Comparison of ENCODE assay signal across 26 mouse cellular contexts in the genomic region with DNA sequence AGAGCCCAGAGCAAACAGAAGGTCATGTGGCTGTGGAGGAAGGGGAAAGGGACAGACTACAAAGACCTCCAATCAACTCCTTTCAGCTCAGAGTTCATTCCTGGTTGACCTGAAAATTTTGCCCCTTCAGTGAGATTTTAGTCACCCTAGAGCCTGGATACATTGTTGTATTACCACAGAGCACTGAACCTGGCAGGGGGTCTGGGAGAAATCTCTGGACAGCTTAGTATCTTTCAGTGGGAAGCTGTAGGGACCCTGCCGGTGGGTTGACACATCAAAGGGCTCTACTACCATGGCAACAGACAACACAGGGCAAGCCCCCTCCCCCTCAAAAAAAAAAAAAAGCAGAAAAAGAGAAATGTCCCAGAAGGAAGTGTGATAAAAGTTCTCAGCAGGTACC.
DNase-seq lines count a peak whose midpoint lies in the region; ATAC-seq lines count a peak whose summit lies in the region.
"Had no signal": no experiment of that assay in that cellular context is flagged by ENCODE, and none has a peak within 500 bp of the region (broad histone marks: within the 10 kb centered on the region; RNA-seq: fewer than 3 reads in every experiment).

No protein-coding gene starts in this region.

- no peaks in the 10 kb centered on the region for H3K36me3 ChIP-seq in forebrain, embryonic 10.5 days (replicated peaks)
- no peaks in the 10 kb centered on the region for H3K36me3 ChIP-seq in forebrain, embryonic 15.5 days
- peaks cover 10% of the 10 kb centered on the region; the same call in 1 of the 2 replicates for H3K36me3 ChIP-seq in midbrain, embryonic 15.5 days (replicated peaks)
- H3K36me3 ChIP-seq: heart, embryonic 12.5 days; hindbrain, embryonic 12.5 days; kidney, embryonic 15.5 days; limb, embryonic 13.5 days; liver, embryonic 12.5 days; neural tube, embryonic 12.5 days; stomach, embryonic 15.5 days had no signal

- no peak for ATAC-seq in forebrain, embryonic 15.5 days (replicated peaks)
- ATAC-seq in midbrain, embryonic 15.5 days (replicated peaks) = peak; percentile 73
- ATAC-seq: liver, embryonic 12.5 days had no signal

- peak; percentile 42 for DNase-seq in forebrain, embryonic 10.5 days (ENCODE audit: extremely low spot score, low spot score)
- peak; percentile 21 for DNase-seq in R1 (ENCODE audit: low read depth, low spot score)
- peak; percentile 34 for DNase-seq in embryo, embryonic 9.5 days (ENCODE audit: extremely low spot score)
- no peak for DNase-seq in urinary bladder, postnatal 25 days (ENCODE audit: low spot score)
- no peak for DNase-seq in urinary bladder, postnatal 10 days (ENCODE audit: low spot score)
- DNase-seq: adrenal gland, postnatal 25 days; cerebellum, adult 11 months; cerebellum, adult 9-11 months; gastrocnemius, postnatal 14 days; heart, adult 18-20 months; heart, postnatal 10 days; kidney, adult 11 months; kidney, postnatal 36 days; lung, adult 2 months; lung, postnatal 14 days; right cerebral cortex, adult 18-20 months; thymus, postnatal 25 days had no signal

- H3K9me3 ChIP-seq in forebrain, embryonic 10.5 days = no peaks in the 10 kb centered on the region
- H3K9me3 ChIP-seq in forebrain, embryonic 15.5 days = no peaks in the 10 kb centered on the region
- no peaks in the 10 kb centered on the region for H3K9me3 ChIP-seq in midbrain, embryonic 15.5 days
- H3K9me3 ChIP-seq: heart, embryonic 12.5 days; hindbrain, embryonic 12.5 days; kidney, embryonic 15.5 days; limb, embryonic 13.5 days; liver, embryonic 12.5 days; neural tube, embryonic 12.5 days; stomach, embryonic 15.5 days had no signal

- H3K9ac ChIP-seq in forebrain, embryonic 15.5 days (replicated peaks) = no peak overlapping the region
- no peak overlapping the region for H3K9ac ChIP-seq in midbrain, embryonic 15.5 days
- H3K9ac ChIP-seq: heart, embryonic 12.5 days; hindbrain, embryonic 12.5 days; kidney, embryonic 15.5 days; limb, embryonic 13.5 days; liver, embryonic 12.5 days; neural tube, embryonic 12.5 days; stomach, embryonic 15.5 days had no signal

- H3K4me2 ChIP-seq in forebrain, embryonic 15.5 days (replicated peaks) = no peak overlapping the region
- H3K4me2 ChIP-seq in midbrain, embryonic 15.5 days = no peak overlapping the region
- H3K4me2 ChIP-seq: heart, embryonic 12.5 days; hindbrain, embryonic 12.5 days; kidney, embryonic 15.5 days; limb, embryonic 13.5 days; liver, embryonic 12.5 days; neural tube, embryonic 12.5 days; stomach, embryonic 15.5 days had no signal

- peaks cover 10% of the 10 kb centered on the region; the same call in 1 of the 2 replicates for H3K27me3 ChIP-seq in forebrain, embryonic 10.5 days (ENCODE audit: poor library complexity, severe bottlenecking)
- H3K27me3 ChIP-seq in forebrain, embryonic 15.5 days = no peaks in the 10 kb centered on the region
- H3K27me3 ChIP-seq in midbrain, embryonic 15.5 days (replicated peaks) = no peaks in the 10 kb centered on the region
- H3K27me3 ChIP-seq: heart, embryonic 12.5 days; hindbrain, embryonic 12.5 days; neural tube, embryonic 12.5 days; stomach, embryonic 15.5 days had no signal

- peaks cover 47% of the 10 kb centered on the region for H3K4me1 ChIP-seq in forebrain, embryonic 10.5 days
- 0 out of 2 replicates have a peak, but pooled peaks cover 7% of the 10 kb centered on the region for H3K4me1 ChIP-seq in forebrain, embryonic 15.5 days
- H3K4me1 ChIP-seq in midbrain, embryonic 15.5 days = peaks cover 19% of the 10 kb centered on the region
- H3K4me1 ChIP-seq: neural tube, embryonic 12.5 days; stomach, embryonic 15.5 days had no signal

- no peak overlapping the region for H3K4me3 ChIP-seq in forebrain, embryonic 10.5 days
- H3K4me3 ChIP-seq in forebrain, embryonic 15.5 days = no peak overlapping the region
- no peak overlapping the region for H3K4me3 ChIP-seq in midbrain, embryonic 15.5 days
- H3K4me3 ChIP-seq: heart, embryonic 12.5 days; hindbrain, embryonic 12.5 days; kidney, embryonic 15.5 days; limb, embryonic 13.5 days; liver, embryonic 12.5 days; neural tube, embryonic 12.5 days; stomach, embryonic 15.5 days had no signal

- WGBS in forebrain, embryonic 10.5 days = 5% methylated on average over 1 of the region's 1 CpGs
- WGBS in forebrain, embryonic 15.5 days = 15% methylated on average over 1 of the region's 1 CpGs
- 0% methylated on average over 1 of the region's 1 CpGs for WGBS in midbrain, embryonic 15.5 days

- H3K27ac ChIP-seq in forebrain, embryonic 10.5 days = peak overlapping the region; percentile 74
- no peak overlapping the region for H3K27ac ChIP-seq in forebrain, embryonic 15.5 days (replicated peaks)
- H3K27ac ChIP-seq in midbrain, embryonic 15.5 days = no peak overlapping the region
- H3K27ac ChIP-seq: hindbrain, embryonic 12.5 days; kidney, embryonic 15.5 days; limb, embryonic 13.5 days; liver, embryonic 12.5 days; neural tube, embryonic 12.5 days; stomach, embryonic 15.5 days had no signal

Comparison
In these comparisons a context has a peak if more than half of its experiments do, and no peak if none do; other contexts are left out.
1. DNase-seq: peak in forebrain, embryonic 10.5 days (single experiment), R1 (single experiment) and embryo, embryonic 9.5 days (single experiment); none in urinary bladder, postnatal 25 days (single experiment) and urinary bladder, postnatal 10 days (single experiment).